Mouse (Mus musculus) kidney, adult 9 months (tissue): ENCODE results near the gene Prg2.

ENCODE experiments used
- DNase-seq: peaks from one replicate; pipeline ENCODE4 v3.0.0; 2022

Prg2 gene

DNA sequence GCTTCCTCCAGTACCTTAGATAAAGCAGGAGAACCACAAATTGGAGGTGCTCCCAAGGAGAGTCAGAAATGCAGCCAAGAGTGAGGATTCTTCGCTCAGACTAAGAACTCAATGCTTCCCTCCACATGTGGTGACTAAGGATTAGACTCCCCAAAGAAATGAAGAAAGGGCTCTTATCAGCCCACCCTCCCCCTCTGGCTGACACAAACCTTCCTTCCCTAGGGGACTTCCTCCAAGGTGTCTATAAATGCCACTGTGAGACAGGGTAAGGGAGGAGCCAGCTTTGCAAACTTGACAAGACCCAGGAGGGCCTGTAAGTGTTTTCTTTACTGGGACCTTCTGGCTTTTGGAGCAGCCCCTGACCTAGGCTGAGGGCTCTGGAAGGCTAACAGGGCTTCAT is at the start of gene Prg2:
Gene Prg2 (plus strand): TSS at position 274 of the 400 bp plus-strand sequence.
- DNase-seq: no peak

DNA sequence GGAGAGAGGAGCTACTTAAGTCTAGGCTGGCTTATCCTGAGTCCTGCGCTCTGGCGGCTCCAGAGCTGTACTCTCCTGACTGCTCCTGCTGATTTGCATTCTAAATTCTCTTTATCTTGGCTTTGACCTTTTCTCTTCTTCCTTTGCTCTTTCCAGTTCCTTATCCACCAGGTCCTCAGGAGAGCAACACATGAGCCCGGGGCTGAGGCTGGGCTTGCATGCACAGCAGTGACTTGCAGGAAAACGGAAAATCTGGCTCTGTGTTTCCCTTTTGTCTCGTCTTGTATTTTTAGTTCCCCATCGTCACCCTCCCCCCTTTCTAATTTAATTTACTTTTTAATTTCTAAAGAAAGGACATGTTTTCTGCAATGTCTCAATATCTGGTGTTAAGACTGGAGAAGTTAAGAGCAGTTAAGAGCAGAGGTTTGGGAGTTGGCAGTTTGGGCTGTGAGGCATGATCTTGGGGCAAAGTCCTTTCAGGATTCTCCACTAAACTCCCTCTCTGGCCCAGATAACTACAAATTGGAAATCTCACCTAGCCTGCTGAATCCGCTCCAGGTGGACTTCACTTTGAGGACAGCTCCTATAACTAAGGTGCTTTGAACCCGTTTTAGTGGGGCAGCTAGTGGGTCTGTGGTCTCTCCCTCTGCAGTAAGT is 46.1 kb upstream of the Prg2 start:
- DNase-seq: peak; percentile 66

DNA sequence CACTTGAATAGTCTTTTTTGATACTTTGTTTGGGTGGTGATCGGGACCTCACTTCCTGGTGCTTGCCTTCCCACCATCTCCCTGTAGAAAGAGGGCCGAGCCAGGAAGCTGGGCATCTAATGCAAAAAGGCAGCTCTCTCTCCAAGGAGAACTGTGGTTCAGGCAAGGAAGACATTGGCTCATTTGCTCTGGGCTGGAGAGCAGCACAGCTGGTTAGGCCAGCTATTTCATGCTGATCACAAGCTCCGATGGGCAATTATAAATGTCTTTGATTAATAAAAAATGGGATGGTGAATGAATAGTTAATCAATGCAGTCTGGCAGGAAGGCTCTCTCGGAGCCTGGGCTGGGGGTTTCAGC is 45.6 kb upstream of the Prg2 start:
- no peak for DNase-seq

DNA sequence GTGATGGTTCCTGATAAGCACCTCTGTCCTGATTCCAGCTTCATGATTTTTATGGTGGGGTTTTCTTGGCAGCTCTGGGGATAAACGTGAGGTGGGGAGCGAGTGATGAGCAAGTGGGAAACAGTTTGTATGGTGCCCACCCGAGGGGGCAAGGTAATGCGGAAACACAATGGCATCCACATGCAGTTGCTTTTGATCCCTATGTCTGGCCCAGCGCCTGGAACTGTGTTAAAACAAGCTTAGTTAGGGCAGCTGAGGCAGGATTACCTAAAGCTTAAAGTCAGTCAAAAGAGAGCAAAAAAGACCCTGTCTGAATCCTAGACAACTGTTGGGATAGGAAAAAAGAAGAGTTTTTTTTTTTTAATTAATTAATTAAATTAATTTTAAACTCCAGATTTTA is 45.2 kb upstream of the Prg2 start:
- DNase-seq: no peak

DNA sequence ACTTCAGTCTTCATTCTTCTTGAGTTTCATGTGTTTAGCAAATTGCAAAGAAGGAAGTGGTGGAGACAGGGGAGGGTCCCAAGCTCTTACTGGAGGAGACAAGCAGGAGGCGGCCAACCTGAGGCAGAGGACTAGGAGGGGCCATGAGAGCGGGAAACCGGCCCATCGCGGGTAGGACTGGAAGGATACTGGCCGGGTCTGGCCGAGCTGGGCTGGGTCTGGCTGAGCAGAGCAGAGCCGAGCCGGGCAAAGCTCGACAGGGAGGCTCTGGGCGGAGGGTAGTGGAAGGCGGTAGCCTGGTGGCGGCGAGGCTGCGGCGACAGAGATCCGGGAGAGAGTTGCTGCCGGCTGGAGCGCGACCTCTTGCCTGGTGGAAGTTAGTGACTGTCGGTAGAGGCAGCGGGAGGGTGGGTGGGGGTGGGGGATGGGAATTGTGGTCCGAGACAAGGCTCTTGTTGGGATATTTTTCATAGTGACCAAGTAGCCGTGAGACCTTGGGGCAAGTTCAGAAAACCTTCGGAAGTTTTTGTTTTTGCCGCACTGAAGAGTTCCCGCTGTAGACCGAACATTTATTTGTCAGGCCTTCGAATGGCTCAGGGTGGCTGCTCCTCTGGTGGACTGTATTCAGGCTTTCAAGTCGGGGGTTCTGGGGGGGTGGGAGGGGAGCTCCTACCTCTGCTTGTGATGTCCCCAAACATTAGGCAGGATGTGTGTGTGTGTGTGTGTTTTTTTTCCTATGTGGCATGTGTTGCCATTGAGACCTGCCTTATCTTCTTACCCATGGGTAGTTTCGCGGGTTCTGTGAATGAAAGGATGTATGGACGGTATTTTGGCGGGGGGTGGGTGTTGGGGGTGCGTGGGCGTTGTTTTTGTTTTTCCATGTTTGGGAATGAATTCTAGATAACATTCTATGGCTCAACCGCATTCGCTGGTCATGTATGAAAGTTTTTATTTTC is 43.5 kb upstream of the Prg2 start, which contains the start of gene Slc43a3:
Gene Slc43a3 (plus strand): TSS at position 106 of the 956 bp plus-strand sequence.
- DNase-seq: peak; percentile 83

DNA sequence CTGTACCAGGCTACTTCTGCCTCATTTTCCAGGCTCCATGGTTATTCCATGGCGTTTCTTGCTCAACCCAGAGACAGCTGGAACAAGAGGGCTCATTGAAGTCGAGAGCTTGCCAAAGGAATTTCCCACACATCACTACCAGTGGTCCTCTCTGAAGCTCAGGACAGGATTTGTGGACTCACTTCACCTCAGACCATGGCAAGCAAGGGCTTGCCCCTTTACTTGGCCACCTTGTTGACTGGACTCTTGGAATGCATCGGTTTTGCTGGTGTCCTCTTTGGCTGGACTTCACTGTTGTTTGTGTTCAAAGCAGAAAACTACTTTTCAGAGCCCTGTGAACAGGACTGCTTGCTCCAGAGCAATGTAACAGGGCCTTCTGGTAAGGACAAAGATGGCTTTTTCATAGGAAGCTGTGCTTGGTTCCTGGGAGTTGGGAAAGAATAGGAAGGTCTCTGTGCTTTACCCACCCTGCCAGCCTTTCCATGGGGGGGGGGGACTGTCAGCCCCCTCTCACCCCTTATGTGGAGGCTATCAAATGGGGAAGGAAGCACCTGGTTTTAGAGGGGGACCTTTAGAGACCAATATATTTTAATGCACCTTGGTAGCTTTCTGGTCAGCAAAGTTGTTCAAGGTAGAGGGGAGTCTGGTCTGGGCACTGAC is 42.6 kb upstream of the Prg2 start:
- DNase-seq: no peak

DNA sequence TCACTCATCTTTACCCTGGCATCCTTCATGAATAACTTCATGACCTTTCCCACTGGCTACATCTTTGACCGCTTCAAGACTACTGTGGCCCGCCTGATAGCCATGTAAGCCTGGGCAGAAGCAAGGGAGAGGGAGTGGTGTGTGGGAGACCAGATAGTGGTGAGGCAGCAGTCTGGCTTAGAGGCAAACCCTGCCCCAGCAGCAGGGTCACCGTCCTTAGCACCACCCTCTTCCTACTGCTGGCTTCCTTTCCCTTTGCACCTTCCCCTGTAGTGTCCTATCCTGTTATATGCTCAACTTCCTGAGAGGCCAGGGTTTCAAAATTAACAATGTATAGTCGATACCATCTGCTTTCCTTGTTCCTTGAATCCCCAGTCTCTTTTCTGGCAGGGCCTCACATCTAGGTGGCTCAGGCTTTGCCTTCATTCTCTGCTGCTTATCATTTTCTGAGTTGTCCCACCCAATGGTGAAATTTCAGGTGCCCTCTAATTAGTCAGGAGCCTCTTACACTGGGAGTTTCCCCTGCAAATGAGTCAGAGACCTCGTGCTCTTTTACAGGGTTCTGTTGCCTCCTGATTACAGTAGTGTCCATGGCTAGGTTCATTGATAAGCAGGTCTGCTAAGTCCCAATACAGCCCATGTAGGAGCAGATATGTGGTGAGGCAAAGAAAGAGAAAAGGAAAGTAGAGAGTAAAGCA is 41.9 kb upstream of the Prg2 start:
- DNase-seq: peak; percentile 31

DNA sequence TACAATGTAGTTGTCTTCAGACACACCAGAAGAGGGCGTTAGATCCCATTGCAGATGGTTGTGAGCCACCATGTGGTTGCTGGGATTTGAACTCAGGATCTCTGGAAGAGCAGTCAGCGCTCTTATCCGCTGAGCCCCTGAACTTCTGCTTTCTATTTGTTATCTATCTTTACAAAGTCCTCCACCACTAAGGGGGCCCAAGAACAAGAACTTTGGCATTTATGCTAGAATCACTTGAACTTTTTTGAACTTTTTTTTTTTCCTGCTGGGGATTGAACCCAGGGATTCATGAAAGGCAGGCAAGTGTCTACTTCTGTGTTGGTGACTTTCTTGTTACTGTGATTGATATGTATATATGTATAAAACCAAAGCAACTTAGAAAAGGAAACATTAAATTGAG is 41.0 kb upstream of the Prg2 start:
- no peak for DNase-seq

DNA sequence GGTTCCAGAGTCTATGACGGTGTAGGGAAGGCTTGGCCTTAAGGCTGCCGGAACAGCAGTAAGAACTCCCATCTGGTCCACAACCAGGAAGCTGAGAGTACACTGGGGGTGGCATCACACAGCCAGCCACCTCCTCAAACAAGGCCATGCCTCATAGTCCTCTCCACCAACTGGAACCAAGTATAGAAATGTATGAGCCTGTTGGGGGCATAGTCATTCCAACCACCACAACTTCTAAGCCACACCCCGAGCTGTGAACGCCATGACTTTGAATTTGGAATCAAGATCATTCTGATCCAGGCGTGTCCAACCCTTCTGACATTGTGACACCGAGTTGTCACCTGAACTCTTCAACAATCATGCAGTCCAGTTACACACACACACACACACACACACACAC is 40.5 kb upstream of the Prg2 start:
- no peak for DNase-seq

DNA sequence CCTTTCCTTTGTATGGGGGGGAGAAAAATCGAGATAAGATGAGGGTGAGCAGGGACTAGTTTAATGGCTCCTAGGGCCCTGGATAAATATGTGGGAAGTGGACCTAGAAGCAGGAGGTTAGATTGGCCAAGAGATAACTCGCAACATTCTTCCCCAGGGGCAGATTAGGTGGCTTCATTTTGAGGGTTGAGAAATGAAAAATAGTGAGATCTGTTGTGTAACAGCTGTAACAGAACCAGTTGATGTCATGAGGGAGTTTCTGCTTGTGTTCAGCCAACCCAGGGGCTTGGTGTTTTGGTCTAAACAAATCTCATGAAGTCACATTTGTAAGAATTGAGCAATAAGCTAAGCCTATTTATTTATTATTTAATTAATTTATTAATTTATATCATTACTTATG is 38.9 kb upstream of the Prg2 start:
- no peak for DNase-seq

DNA sequence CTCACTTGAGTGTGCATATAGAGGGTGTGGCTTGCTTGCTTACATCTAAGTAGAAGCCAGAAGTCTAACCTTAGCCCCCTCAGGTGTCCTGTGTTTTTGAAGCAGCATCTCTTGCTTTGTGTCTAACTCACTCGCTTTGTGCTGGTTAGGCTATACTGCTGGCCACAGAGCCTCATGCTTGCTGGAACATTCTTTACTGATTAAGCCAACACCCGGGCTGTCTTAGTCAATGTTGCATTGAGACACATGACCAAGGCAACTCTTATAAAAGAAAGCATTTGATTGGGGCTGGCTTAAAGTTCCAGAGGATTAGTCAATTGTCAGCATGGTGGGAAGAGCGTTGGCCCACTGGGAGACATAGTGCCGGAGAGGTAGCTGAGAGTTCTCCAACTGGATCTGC is 38.5 kb upstream of the Prg2 start:
- no peak for DNase-seq

DNA sequence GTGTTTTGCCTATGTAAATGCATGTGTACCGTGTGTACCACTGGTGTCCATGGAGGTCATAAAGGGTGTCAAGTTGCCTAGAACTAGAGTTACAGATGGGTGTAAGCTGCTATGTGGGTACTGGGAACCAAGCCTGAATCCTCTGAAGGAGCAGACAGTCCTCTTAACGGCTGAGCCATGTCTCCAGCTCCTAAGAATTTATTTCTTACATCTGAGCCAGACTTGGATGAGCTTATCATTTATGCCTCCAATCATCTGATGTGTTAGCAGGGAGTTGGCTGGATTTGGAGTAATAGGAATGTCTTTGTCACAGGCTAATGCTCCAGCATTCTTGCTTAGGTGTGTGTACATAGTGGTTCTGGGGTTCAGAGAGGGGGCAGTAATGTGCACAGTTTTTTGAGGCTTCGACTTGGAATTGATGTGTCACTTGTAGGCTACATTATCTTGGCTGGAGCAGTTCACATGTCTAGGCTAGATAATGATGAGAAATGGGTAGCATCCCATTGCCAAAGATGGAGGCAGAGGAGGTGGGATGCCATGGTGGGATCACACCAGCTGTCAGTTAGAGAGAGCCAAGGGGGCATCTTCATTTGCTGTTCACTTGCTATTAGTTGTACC is 33.0 kb upstream of the Prg2 start:
- DNase-seq: no peak

DNA sequence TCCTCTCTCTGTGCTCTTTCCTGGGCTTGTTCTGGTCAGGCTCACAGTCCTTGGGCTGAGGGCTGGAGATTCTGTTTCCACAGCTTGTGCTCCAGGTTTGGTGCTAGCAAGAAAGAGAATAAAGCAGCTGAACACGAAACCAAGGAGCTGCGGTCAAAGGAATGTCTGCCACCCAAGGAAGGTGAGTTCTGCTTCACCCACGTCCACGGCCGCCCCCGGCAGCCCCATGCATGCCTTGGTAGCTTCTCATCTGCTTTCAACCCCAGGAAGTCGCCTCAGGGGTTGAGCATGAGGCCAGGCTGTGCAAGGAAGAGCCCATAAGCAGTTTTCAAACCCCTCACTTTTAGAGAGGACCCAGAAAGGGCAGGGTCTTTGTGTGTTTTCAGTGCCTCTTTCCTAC is 32.0 kb upstream of the Prg2 start:
- no peak for DNase-seq

DNA sequence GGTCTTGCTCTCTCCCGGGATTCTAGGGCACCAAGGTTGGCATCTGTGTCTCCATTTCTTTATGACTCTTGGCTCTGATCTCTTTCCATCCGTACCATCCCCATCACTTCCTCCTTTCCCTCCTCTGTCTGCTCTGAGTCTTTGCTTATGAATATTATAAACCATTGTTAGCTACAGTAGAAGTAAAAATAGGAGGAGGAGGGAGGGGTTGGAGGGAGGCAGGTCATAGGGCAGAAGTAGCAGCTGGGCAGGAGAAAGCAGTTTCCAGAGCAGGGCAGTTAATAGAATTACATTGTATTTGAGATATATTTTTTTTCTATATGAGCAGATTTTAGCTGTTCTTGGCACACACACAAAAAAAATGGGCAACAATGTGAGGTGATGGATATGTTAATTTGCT is 31.5 kb upstream of the Prg2 start:
- DNase-seq: no peak

DNA sequence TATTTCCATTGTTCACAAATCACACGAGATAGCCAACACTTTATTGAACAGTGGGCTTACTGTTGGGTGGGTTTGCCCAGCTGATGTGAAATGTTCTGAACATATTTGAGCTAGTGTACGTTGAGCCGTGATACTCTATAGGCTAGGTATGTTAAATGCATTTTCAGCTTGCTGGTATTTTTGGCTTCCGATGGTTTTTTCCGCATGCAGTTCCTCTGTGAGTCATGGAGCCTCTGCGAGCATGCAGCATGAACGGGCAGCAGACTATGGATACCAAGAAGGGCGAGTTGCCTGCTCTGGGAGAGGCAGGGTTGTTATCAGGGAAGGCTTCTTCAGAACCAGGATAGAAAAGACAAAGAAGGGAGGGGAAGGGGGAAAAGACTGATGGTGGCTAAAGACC is 29.2 kb upstream of the Prg2 start:
- DNase-seq: no peak

DNA sequence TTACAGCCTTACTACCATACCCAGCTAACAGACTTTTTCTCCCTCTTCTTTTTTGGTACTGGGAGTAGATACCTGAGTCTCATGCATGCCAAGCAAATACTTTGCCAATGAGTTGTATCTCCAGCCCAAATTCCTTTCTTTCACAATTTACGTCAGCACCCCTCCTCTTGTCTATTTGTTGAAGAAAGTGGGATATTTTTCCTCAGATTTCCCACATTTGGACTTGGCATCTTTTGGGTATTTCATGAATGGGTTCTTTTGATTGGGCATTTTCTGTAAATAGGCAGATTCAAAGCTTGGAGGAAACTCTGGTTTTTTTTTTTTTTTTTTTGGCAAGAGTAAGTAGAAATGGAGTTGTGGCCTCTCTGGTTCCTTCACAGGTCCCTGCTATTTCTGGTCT is 28.0 kb upstream of the Prg2 start:
- DNase-seq: no peak

DNA sequence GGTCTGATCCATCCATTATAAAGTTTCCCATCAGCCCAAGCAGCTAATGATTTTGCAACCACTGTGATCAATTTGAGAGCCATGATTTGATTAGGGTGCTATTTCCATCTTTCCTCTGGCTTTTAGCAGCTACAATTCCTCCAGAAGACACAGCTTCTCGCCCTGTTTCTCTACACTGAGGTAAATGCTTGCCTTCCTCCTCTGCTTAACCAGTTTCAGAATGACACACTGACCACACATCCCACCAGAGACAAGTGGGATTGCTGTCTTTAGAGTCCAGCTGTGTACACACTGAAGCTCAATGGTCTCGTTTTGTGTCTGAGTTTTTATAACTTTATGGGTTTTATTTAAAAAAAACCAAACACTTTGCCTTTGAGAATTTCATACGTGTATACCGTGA is 27.6 kb upstream of the Prg2 start:
- no peak for DNase-seq

DNA sequence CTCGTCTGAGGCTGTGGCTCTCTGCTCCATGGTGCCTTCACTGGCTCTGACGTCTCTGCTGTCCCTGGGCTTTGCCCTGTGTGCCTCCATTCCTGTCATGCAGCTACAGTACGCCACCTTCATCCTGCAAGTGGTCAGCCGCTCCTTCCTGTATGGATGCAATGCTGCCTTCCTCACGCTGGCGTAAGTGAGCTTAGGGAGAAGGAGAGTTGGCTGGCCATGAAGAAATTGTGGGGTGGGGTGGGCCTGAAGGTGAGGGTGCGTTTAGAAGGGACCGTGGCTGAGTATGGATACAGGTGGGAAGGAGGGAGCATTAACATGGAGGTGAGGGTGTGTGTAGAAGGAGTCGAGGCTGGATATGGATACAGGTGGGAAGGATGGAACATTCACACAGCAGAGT is 24.8 kb upstream of the Prg2 start:
- DNase-seq: no peak

DNA sequence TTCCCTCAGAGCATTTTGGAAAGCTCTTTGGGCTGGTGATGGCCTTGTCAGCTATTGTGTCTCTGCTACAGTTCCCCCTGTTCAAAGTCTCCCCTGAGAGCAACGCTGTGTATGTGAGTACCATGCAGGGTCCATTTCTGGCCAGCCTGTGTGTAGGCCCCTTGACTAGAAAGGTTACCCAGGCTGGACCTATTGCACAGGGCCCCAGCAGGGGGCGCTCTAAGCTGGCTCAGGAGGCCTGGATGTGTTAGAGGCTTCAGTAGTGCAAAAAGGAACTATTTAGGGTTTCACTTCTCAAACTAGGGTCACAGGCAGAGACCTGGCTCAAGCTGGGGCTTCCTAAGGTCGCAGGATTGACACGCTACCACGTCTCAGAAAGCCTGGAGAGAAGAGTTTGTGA is 24.0 kb upstream of the Prg2 start:
- peak; percentile 48 for DNase-seq

DNA sequence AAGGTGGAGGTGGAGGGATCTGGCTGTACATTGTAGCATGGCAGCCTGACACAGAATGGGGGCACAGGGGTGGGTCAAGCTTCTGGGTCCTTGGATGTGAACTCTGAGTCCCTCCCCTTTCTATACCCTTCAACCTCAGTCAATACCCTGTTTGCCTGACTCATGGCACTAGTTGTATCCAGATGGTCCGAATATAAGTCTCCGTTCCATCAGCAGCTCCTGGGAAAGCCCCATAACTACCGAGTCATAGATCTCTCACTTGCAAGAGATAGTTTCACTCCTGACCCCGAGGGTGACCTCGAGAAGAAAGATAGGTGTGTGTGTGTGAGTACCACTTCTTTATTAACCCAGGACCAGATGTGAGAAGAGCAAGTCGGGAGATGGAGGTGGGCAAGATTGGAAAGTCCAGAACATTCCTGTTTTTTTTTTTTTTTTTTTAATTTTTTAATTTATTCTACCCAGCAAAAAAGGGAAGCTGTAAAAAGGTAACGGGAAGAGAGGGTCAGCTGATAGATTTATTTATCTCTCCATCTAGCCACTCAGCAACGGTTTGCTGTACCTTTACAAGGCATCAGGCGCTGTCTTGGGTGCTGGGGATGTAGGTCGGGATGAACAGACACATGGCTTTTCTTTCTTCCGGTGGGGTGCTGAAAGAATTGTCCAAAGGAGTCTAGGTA is 21.5 kb upstream of the Prg2 start:
- DNase-seq: no peak

DNA sequence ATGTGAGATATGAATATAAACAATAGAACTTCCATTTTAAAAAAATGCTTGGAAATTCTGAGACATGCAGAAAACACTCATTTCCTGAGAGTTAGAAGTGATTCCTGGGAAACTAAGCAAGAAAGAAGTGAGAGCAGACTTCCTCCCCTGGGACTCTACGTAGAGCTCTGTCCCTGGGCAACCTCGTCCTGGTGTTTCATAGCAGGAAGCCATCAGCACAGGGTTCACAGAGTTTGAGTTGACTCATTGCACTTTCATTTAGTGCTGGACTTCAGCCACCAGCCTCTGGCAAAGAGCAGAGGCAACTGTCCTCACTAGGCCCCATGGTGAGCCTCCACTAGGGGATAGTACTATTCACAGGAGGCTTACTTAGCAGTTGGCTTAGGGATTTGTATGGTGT is 19.0 kb upstream of the Prg2 start:
- DNase-seq: peak; percentile 80

DNA sequence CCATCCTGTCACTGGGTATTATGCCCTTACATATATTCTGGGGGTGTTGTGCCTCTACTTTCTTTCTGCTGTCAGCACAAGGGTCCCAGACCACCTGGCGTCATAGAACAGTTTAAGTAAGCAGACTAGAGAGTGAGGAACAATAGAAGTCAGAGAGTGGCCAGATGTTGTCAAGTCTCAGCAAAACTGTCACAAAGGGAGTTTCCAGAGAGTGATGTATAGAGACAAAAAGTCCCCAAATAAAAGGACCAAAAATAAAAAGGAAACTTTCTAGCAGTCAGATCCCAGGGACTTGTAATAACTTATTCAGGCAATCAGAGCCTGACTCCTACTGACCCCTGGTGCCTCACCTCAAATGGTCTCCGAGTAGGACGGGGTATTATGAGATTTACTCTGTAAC is 18.4 kb upstream of the Prg2 start:
- no peak for DNase-seq
